Mouse (Mus musculus) ES-Bruce4 (cell line): ENCODE data around the gene Slc1a4.

Source experiments
- EP300 ChIP-seq: IDR thresholded peaks from 2 replicates; pipeline ENCODE4 v1.6.1; 2011; ENCODE audit warnings: low read depth, low read length; ENCODE audit not compliant: insufficient read depth
- POLR2A ChIP-seq: IDR thresholded peaks from one replicate; pipeline ENCODE4 v1.8.1; 2011; ENCODE audit warnings: low read length; ENCODE audit not compliant: insufficient read depth

DNA sequence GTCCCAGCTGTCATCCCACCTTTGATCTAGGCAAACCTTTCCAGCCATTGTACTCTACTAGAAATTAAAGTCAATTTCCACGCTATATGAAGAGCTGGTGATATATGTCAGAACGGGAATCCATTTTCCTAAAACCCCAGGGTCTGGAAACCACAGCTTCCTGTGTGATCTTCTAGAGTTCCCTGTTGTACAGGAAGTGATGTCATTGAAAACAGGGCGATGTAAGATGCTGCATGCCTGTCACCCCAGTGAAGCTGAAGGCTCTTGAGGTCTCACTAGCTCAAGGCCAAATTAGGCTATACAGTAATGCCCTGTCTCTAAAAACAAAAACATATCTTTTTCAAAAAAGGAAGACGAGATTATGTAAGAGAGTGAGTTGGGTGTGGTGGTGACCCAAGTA lies 31.2 kb downstream of the Slc1a4 start:
- TF ChIP-seq EP300 (no peak), POLR2A (no peak)
